Mouse (Mus musculus): ENCODE results near the gene Nrf1. TPM values are rescaled to one million over a fixed set of nuclear protein-coding genes. Genes with fewer than 3 reads are reported as not detected.

Nrf1 gene
- polyA plus RNA-seq (2017; shearing (Covaris generic)): 10 to 100 TPM; 87.3 to 91.7 (median 87.5) TPM

DNA sequence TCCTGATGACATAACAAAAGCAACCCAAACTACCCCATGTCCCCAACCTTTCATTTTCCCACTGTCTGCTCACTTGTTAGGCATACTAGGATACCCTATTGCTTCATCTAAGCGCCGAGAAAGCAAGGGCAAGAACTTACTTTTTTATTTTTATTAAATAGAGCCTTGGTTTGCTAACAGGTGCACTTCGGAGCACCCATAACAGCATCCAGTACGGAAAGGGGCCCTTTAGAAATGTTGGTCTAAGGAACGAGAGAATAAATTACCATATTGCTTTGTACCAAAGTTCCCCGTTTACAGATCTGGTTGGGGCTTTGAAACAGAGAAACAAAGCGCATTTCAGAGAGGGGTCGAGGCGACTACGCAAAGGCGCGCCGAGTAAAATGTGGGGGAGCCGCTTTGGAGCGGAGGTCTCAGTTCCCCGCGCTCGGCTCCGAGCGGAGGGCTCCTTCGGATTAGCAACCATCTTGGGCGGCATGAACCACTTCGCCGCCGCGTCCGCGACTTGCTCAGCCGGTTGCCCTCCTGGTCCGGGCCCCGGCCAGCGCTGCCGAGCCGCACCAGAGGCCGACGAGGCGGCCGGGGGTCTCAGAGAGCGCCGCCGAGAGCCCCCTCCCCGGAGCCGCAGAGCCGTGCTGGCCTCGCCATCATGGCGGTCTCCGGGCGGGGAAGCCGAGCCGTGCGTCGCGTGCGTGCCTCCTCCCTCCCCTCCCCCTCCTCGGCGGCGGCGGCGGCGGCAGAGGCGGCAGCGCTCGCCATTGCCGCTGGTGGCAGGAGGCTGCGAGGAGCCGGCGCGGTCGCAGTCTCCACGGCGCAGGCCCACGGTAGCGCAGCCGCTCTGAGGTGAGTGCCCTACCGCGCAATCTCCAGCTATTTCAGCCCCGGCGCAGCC is at the start of gene Nrf1:
TSS of gene Nrf1 (plus strand) at position 718 of the 892 bp plus-strand sequence.
- peak; percentile 81 for ATAC-seq

DNA sequence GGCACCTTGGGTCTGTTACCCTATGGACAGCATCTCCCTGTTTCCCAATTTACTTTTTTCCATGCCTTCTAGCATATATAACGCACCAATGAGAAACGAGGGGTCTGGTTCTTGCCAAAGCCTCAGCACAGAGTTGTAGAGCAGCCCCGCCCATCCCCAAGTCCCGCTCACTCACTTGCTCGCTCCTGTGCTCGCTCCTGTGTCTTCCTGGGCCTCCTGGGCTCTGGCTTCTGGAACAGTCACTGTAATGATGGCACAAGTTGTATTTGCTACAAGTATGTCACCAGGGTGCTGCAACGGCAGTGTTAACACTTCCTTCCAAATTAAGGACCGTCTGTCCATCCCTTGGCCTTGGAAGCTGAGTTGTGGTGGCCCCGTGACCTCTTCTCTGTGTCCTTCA is 49.6 kb upstream of the Nrf1 start:
- no peak for ATAC-seq

DNA sequence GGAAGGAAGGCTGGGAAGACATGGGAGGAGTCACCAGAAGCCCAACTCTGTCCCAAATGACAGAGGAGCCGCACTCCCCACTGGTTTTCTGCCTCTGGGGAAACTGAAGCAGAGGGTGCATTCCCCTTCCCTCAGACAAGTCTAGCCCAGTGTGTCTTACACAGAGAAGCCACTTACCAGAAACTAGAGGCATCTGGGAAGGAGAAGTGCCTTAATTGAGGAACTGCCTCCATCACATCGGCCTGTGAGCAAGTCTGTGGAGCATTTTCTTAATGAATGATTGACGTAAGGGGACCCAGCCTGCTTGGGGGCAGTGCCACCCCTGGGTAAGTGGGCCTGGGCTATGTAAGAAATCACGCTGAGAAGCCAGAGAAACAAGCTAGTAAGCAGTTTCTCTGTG is 49.0 kb upstream of the Nrf1 start:
- ATAC-seq: no peak

DNA sequence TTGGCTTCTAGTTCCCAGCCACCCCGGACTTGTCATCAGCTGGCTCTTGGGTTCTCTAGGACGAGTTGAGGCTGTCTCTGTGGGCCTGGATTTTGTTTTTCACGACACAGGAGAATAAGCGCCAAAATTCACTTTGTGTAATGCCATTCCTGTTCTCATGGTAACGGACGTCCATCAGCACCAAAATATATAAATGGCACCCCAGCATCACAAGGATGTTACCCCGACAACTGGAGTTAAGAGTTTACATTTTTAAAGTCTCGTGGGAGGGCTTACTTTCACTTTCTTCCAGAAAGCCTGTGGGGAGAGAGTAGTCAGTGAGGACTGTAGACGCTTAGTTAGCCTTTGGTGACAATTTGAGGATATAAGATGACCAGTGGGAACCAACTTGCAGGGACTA is 45.2 kb upstream of the Nrf1 start:
- no peak for ATAC-seq

DNA sequence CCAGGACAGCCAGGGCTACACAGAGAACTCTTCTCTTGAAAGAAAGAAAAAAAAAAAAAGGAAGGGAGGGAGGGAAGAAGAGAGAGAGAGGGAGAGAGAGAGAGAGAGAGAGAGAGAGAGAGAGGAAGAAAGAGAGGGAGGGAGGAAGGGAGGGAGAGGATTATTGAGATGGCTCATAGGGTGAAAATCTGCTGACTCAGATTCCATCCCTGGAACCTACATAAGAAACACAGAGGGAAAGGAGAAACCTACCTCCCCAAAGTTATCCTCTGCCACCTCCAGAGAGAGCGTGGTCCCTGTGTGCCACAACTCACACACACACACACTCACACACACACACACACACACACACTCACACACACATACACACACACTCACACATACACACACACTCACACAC is 41.9 kb upstream of the Nrf1 start:
- no peak for ATAC-seq

DNA sequence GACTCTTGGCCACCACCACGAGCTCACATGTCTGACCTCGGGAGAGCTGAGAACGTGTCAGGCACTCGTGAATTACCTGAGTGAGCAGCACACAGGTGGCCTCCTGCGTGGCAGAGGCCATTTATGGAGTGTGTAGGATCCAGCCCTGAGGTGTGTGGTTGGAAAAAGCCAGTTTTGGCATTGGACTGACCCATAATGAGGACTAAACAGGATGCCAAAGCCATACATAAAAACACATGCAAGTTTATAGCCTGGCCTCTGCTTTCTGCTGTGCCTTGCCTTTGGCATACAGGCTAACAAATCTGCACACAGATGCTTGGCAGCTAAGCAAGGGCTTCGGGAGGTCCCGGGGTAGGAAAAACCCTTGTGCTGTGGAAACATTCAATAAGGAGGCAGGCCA is 38.6 kb upstream of the Nrf1 start:
- no peak for ATAC-seq

DNA sequence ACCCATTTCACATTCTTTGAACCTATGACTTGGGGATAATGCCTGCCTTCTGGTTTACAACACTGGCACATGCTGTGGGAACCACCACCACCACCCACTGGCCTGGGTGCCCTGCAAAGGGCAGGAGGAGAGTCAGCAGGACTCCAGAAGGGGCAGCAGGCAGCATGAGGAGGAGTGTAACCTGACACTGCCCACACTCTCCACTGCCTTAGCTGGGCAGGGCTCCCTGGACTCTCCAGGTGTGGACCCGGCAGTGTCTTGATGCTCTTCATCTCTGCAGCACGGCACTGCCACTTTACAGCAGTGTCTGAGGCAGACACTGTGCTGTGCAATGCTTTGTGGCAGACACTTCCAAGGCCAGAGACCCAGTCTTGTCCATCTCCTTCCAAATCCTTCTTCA is 34.3 kb upstream of the Nrf1 start:
- ATAC-seq: no peak

DNA sequence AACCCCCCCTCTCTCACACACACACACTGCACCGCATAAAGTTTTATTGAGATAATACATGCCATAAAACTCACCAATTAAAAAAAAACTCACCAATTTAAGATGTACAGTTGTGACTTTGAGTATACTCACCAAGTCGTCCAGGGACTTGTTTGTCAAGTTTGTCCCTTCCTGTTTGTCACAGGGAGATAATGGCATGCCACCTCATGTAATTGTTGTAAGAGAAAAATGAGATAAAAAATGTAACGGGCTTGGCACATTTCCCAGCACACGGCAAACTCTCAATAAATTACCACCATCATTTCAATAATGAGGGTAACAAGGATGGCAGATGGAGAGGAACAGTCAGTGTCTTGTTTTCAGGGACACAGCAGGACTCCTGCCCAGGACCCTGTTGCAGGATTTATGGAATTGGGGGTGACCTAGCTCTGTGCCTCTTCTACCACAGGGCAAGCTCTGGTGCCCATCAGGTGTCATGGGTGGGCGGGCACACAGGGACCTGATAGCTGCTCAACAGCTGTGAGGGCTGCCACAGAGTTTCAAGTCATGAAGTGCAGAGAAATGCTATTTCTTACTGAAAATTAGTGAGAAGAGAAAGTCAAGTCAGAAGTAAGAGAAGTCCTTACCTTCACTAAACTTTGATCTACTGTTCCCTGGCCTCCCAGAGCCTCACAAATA is 33.5 kb upstream of the Nrf1 start:
- ATAC-seq: no peak

DNA sequence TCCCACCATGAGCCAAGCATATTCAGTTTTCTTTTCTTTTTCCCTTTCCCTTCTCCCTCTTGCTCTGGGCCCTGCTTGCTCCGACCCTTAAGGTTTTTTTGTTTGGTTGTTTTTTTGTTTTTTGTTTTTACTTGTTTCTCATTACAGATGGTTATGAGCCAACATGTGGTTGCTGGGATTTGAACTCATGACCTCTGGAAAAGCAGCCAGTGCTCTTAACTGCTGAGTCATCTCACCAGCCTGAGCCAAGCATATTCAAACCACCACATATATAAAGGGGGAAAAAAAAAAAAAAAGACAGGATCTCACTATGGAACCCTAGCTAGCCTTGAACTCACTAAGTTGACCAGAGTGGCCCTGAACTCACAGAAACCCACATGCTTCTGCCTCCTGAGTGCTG is 26.5 kb upstream of the Nrf1 start:
- no peak for ATAC-seq

DNA sequence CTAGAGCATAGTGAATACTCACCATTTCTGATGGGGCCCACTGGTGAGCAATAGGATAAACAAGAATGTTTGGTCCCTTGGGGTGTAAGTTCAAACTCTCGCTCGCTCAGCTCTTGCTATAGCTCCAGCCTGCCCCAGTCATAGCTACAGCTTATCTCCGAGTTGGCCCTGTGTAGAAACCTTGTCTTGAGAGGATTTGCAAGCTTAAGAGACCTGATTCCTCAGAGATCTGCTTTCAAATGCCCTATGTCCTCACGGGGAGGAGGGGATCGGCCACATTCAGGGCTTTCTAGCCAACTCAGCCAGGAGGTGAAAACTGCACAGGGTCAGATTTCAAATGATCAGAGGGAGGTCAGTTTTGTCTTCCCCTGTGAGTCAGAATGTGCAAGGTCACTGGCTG is 26.1 kb upstream of the Nrf1 start:
- no peak for ATAC-seq

DNA sequence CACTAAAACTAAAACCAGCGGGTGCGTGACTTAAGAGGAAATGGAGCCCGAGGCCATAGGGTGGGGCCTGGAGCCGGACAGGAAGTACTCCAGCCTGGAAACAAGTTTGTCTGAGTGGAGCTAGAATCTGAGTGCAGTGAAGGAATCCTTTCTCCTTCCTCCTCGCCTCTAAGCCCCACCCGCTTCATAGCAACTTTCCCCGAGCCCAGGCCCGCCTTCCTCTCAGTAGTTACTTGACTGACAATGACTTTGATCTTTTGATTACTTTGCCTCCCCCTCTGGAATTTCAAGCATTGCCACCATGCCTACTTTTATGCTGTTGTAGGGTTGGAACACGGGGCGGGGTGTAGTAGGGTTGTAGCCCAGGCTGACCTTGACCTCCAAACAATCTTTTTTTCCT is 21.0 kb upstream of the Nrf1 start:
- no peak for ATAC-seq

DNA sequence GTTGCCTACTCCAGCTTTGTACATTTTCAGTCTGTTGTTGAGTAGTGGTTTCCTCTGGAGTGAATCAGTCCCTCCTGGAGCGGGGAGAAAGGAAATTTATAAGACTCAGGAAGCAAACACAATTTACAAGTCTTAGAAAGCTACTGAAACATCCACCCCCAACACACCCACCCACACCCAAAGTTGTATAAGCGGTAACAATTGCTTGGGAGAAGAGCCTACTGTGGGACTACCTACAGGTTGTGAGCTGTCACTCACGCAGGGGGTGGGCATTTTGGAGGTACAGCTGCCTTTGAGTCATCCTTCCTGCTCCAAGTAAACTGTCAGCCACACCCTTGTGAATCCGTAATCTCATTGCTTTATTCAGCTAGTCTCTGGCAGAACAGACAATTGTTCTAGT is 19.4 kb upstream of the Nrf1 start:
- ATAC-seq: no peak

DNA sequence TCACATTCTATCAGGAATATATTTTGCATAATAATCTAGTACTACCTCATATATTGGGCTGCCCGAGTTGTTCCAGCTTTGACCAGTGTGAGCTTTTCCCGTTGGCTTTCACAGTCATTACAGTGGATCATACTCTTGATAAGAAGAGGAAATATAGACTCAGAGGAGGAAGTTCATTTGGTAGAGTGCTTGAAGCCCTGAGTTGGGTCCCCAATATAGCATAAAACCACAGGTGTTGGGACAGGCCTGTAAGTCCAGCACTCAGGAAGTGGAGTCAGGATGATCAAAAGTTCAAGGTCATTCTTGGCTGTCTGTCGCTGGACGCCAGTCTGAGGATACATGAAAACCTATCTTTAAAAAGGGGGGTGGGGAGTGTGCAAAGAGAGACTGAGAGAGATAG is 12.7 kb upstream of the Nrf1 start:
- no peak for ATAC-seq

DNA sequence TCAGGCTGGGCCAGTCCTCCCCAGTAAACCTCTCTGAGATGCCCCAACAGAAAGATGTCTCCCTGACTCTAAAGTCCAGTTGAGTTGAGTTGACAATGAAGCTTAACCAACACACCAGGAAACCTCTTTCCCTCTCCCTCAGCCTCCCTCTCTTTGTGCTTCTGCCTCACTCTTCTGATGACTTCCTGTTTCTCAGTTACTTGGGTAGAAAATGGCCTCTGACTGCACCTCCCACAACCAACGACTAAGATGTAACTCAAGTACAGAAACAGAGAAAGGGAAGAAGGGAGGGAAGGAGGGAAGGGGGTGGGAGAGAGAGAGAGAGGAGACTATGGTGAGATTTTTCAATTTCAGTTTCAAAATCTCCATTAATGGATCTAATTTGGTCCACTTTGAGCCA is 6.3 kb upstream of the Nrf1 start:
- ATAC-seq: no peak

DNA sequence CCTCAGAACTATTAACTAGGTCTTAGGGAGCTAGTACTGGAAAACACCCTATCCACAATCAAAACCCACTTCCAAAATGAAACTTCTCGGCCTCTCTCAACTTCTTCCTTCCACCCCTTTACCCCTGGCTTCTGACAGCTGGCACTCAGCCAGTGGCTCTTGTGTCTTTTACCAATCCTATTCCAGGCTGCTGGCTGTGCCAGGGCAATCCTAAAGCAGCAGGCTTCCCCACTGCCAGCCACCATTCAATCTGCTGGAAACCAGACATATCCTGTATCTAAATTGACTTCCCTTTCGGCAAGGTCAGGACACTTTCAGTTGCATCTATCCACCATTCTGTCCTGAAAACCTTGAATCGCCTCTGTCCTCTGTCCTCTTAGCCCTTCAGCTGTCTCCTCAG is 5.3 kb upstream of the Nrf1 start:
- ATAC-seq: no peak

DNA sequence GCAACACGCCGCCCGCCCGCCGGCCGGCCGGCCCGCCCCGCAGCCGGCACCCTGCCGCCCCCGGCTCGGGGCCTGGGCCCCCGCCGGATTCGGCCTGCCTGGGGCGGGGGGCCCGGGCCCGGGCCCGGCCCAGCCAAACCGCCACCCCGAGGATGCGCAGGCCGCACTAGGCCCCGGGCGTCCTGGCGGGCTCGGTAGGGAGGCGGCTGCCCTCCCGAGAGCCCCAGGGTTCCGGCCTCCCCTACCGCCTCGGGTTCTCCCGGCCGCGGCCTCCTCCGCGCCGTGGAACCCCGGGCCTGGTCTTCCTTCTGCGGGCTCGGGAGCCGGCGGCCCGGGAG is 344 bp downstream of the Nrf1 start:
- ATAC-seq: peak; percentile 49

DNA sequence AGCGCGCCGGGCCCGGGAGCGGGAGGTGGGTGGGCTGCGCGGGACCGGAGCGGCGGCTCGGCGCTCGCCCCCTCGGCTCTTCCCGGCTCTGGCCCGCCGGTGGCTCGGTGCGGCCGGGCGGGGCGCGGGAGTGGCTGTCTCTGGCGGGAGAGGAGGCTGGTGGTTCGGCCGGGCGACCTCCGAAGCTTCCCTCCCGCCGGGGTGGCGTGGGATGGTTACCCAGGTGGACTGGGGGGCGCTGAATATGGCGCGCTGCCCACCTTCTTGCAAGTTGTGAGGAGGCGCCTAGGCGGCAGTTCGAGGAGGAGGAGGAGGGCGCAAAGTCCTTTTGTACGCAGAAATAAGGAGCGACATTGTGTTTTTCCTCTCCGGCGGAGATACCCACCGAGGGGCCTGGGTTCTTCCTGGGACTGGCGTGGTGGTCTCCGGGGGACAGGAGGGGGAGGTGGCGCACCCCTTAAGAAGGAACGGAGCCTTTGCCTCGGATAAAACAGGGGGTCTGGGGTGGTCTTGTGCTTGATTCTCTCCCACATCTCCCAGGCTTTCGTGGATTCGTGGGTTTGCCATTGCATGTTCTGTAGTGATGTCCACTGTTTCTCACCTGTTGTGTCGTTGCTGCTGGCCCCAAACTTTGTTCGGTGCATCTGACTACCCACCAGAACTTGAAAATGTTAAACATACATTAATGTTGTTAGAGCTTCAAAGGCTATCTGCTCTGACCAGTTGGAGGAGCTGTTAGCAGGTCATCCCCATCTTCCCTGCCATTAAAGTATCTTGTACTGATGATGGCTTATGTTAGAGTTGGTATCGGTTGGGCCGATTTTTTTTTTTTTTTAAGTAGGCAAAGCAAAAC is 939 bp downstream of the Nrf1 start:
- ATAC-seq: peak; percentile 15

DNA sequence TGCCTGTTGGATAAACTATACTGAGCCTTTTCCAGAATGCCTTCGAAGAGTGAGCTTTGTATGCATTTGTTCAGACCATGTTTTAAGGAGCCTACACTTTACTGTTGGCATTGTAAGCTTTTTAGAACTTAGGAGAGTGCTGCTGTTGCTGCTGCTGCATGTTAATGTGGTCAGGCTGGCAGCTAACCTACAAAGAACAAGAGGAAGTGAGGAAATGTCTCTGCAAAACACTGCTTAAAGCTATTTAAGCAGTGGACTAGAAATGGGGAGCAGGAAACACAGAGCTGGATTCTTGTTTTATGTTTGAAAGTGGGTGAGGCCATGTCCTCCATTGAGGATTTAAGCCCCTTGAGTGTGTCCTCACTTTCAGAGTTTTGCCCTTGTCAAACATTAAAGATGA is 5.3 kb downstream of the Nrf1 start:
- ATAC-seq: peak; percentile 55

DNA sequence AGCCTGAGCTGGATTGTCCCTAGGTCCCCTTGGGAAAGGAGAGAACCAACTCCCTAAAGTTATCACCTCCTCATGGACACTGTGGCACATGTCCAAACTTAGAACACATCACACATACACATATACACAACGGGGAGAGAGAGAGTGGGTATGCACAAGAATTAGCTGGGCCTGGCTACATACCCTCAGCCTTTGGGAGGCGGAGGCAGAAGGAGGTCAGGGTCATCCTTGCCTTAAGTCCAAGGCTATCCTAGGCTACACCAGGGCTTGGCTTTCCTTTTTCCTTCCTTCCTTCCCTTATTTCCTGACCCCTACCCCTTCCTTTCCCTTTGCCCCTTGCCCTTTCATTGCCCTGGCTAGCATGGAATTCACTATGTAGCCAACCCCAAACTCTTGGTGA is 14.8 kb downstream of the Nrf1 start:
- no peak for ATAC-seq

DNA sequence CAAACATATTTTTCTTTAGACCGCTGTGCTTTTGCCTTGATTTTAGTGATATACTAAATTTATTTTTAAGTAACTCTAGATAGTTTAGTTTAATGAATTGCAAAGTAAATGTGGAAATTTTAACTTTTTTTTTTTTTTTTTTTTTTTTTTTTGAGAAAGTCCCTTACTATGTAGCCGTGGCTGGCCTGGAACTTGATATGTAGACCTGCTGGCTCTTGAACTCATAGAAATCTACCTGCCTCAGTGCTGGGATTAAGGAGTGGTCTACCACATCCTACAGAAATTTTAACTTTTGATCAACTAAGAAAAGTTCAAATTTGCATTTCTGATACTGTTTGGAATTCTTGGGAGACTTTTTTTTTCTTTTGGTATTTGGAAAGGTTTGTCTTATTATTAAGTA is 17.6 kb downstream of the Nrf1 start:
- no peak for ATAC-seq

DNA sequence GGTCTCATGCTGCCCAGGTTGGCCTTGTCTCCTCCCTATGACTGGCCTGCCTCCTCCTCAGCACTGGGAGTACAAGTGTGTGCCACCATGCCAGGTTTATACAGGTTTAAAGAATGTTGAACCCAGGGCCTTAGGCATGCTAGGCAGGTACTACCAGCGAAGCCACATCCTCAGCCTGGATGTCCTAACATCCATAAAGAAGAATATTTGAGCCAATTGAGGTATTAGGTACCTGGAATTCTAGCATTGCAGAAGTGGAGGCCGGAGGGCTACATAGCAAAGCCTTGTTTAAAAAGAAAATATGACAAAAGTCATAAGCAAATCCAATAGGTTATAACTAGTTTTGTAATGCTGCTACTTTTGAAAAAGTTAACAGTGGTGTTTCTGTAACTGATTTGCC is 19.0 kb downstream of the Nrf1 start:
- no peak for ATAC-seq

DNA sequence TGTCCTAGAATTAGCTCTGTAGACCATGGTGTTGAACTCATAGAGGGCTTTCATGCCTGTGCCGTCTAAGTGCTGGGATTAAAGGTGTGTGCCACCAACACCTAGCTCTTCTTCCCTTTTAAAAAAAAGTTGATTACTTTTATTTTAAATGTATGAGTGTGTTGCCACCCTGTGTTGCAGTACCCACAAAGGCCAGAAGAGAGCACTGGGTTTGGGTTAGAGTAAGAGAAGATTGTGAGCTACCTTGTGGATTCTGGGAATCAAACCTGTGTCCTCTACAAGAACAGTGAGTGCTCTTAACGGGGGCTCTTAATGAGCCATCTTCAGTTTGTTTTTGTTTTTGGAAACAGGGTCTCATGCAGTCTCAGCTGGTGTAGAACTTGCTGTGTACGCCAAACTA is 24.7 kb downstream of the Nrf1 start:
- no peak for ATAC-seq

DNA sequence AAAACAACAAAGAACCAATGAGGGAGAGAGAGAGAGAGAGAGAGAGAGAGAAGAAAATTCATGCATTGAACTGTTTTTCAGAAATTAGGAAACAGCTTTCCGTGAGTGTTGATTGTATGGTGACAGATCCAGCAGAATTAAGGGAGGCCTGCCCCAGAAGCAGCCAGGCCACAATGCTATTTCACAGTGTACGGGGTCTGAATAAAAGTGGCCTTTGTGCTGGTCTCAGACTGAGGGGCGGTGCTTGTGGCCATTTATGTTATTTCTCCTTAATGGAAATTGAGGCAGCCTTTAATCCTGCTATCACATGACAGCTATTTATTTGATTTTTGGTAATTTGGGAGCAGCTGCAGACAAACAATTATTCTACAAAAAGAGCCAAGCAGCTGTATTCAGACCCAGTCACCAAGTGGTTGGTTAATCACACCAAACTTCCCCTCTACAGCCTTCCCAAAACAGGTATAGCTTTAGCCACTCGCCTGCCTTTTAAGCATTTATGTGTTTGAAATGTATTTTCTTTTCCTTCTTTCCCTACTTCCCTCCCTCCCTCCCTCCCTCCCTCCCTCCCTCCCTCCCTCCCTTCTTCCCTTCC is 31.2 kb downstream of the Nrf1 start:
- no peak for ATAC-seq

Measured in inflammation-experienced regulatory T-cells, adult 6 months (primary cell).